Mouse (Mus musculus) CD4-positive, CD25-positive, alpha-beta regulatory T cell, adult 2 months (primary cell): ENCODE measurements around the gene 2610318N02Rik.
A peak's percentile ranks its signal among the peaks of the same experiment; 100 is the strongest.

Source experiments
- DNase-seq: peaks from one replicate; pipeline ENCODE4 v3.0.0-alpha.2; 2012; ENCODE audit warnings: low read depth, low spot score

Gene 2610318N02Rik

DNA sequence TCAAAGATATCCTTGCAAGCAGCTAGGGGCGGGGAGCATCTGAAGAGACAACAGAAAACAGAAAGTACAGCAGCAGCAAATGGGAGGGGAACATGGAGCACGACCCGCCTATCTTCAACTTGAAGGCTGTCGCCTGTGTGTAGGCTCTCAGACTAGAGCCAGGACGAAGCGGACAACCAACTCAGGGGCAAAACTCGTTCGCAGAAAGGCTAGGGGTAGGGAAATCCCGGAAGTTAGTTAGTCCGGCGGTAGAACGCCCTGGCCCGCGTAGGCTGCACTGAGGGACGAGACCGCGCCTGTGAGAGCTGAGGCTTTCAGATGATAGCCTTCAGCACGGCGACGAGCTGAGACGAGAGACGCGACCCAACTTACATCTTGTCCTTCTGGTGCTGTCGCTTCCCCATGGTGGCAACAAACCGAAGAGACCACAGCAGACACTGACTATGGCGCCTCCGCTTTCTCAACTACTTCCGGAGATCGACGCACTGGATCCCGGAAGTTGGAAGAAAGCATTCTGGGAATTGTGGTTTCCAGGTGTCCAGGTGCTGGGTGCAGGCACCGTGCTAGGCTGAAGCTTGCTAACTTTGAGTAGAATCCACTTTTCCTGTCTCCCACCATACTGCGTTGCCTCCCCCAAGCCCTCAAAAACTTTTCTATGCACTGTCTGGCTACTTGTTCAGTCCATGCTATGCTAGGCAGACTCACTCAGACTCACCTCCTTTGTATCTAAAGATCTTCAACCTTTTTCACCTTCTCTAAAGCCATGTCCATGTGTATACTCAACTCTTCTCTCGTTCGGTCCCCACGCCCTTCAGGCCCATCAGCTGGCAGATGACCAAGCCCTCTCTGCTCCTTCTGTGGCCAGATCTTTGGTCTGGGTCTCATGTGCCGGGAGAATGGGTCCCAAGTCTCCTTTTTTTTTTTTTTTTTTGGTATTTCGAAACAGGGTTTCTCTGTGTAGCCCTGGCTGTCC, 13.9 kb downstream of the 2610318N02Rik start, which contains the start of gene Ppil2:
Gene Ppil2, minus strand, starts transcription at position 487 of the 973 bp plus-strand sequence.
- DNase-seq, result peak; percentile 79

DNA sequence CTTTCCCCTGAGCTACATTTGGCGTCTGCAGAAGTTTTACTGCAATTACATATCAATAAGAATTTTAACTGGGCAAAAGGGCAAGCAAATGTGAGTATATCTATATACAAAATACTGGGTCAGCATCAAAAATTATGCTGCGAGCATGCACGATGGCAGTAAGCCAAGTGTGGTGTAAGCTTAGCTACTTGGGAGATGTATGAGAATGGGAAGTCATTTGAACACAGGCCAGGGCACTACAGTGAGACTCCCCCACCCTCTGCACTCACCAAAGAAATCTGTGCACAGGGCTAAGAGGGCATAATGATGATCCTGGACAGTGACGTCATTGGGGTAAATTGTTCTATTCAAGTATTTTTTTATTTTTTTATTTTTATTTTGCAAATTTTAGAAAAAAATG, 20.4 kb downstream of the 2610318N02Rik start:
- DNase-seq, result no peak

- DNase-seq, result no peak
Measured at GRCm38 (mm10) chr16:17102630-17103220, 22.2 kb downstream of the 2610318N02Rik start.

DNA sequence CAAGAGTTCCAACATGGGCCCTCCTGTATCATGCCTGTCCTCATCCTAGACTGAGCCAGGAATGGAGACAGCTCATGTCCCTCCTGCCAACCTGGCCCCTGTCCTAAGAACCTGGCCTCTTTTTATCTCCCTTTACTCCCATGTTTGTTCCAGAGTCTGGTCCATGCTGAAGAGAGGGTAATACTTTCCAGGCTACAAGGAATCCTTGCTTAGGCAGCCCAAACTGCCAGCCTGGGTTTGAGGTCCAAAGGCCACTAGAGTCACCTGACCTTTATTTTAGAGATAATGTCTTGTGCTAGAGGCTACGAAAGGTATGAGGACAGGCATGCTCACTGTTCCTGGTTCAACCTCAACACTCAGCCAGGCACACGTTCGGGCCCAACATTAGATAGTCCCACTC, 28.0 kb downstream of the 2610318N02Rik start:
- DNase-seq, result no peak

GRCm38 (mm10) chr16:17088346-17088745, 36.6 kb downstream of the 2610318N02Rik start:
- no peak for DNase-seq

DNA sequence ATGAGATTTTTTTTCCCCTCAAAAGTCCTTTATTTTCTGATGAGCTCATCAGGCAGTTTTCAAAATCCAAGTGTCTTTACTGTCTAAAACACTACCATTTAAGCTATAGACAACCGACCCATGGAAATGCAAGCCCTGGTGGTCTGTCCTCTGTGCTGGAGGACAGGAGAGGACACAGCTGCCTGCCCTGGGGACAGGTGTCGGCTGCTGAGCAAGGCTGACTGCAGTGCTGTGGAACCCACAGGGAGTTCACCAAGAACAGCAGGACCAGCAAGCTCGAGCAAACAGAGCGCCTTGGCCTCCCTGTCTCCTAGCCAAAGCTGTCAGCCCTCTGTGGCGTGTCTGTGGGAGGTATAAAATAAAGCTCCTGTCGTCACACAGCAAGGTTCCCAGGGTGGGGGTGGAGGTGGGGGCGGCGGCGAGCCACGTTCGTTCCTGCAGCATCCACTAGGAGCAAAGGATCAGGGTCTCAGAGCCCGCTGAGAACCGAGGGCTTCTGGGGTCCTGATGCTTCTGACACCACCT, 38.2 kb downstream of the 2610318N02Rik start:
- DNase-seq, result no peak

- DNase-seq, result no peak
Measured at GRCm38 (mm10) chr16:17086241-17086640, 38.7 kb downstream of the 2610318N02Rik start.

DNA sequence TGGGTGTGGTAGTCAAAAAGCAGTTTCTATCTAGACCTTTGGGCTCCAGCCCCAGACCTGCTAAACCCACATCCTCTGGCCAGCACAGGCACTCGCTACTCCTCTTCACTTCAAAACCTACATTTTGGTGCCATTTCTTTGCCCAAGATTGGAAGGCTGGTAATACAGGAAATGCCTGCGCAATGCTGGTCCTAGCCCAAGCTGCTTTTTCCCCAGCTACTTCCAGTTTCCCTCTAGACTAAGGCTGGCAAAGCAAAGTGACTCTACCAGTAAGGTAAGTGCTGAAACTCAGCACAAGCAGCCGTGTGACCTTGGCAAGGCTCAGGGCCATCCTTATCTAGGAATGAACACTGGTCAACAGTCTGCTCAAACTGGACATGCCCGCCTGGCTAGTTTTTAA, 39.3 kb downstream of the 2610318N02Rik start:
- DNase-seq, result no peak

DNA sequence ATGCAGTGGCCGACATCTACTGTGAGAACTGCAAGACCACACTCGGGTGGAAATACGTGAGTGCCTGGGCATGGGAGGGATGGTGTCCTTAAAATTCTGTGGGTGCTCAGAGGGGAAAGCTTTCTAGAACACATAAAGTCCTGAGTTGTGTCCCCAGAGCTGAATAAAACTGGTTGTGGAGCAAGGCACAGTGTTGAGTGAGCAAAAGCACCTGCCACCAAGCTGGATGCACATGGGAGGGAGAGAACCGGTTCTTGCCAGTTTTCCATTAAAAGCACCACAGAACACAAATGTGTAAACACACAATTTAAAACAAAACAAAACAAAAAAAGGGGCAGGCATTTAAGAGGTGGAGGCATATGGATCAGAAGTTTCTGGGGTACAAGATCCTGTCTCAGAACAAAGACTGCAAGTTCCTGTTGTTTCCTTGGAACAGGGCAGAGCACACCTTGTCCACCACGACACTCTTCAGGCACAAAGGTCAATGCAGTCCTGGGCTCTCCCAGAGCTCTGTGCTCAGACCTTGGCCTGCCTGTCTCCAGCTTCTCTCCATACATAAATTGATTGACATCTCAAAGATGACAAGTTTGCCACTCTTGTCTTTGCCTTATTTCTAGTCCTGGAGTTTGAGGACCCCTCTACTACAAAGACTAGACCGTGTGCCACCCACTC, 42.7 kb downstream of the 2610318N02Rik start:
- no peak for DNase-seq

DNA sequence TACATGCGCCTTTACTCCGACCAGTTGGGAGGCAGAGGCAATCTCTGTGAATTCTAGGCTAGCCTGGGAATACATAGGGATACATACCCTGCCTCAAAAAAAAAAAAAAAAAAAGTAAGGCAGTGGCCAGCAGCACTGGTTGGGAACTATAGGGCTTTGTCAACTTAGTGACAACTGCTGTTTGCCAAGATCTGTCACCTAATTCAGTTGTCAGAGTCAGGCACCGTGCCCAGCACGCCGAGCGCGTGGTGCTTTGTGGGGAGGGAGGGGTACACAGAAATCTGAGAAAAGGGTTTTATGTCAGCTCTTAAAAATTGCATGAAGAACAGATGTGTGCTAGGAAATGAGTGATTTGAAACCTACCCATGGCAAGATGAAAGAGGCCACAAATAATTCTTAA, 46.9 kb downstream of the 2610318N02Rik start:
- no peak for DNase-seq

- DNase-seq, result no peak
Measured at GRCm38 (mm10) chr16:17076869-17077268, 48.1 kb downstream of the 2610318N02Rik start.

- no peak for DNase-seq
Measured at GRCm38 (mm10) chr16:17076301-17076700, 48.7 kb downstream of the 2610318N02Rik start.

DNA sequence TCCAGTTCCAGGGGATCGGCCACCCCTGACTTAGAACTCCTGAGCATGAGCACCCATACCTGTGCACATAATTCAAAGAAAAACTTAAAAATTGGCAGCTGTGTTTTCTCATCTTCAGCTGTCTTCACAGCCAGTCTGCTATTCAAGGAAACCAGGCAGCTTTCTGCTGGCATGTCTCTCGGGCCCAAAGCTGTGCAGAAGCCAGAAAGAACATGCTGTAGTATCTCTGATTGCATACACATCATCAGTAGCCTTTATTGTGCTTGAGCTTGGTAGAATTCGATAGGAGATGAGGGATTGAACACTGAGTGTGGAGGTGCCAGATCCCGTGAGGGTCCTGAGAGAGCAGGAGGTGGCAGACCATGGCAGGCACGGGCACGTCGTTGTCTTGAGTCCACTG, 52.0 kb downstream of the 2610318N02Rik start:
- DNase-seq, result no peak

GRCm38 (mm10) chr16:17070716-17071115, 54.3 kb downstream of the 2610318N02Rik start:
- no peak for DNase-seq

DNA sequence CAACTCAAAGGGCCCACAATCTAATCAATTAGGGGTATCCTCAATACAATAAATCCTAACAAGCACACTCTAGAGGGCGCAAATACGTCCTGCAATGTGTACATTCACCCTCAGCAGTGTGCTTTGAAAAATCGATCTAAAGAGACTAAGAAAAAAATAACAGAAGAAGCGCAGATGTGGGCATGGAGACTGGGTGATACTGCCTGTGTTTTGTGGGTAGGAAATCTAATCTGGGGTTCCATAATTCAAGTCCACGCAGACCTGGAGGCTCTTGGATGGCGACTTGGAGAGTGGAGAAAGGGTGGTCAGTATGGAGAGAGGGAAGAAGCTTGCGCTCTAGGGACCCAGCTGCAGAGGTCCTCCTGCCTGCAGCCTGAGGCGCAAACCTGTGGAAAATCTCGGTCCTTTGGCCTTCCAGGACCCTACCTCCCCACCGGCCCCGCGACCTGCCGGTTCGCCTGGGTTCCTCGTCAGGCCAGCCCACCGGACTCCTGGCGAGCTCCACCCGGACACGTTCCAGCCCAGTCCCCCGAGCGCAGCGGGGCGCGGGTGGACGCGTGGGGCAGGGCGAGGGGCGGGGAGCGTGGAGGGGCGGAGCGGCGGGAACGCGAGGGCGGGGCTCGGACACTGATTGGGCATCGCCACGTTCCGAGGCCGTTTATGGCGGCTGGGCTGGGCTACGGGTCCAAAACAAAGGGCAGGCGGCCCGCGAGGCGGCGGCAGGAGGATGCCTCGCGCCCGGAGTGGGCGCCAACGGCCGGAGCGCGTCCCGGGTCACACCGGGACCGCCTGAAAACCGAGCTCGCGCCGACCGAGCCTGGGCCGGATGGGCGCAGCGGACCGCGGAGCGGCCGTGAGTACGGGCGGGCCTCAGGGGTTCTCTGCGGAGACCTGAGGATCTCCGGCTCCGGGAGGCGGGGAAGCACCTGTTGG, 55.2 kb downstream of the 2610318N02Rik start, which contains the start of gene Ypel1:
Gene Ypel1, plus strand, starts transcription at position 186 of the 933 bp plus-strand sequence.
- peak; percentile 81 for DNase-seq

GRCm38 (mm10) chr16:17067552-17067951, 57.4 kb downstream of the 2610318N02Rik start:
- no peak for DNase-seq
